Mouse (Mus musculus) urinary bladder, postnatal 25 days (tissue): ENCODE results near the gene Nexn.
"Not testable (repeated sequence)": the region's sequence is repeated elsewhere in the genome, so short reads cannot be mapped to it uniquely, and the experiment has no call there.

Experiments
- DNase-seq: peaks from one replicate; pipeline ENCODE4 v3.0.0; 2022; ENCODE audit warnings: low spot score

Gene Nexn

DNA sequence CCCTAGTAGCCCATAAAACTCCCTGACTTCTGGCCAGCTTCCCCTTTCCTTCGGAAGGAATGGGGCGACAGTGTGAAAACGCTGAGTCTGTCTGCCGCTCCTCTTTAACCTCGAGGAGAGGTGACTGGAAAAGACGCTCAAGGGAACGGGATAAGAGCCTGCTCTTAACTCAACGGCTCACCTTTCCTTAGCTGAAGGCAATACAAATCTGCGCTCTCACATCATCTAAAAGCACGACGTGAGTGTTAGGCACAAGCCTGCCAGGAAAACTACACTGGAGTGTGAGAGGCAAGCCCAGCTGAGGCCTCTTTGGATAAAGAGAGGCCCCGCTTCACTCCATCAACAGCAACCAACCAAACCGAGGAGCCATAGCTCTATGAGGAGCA is at the start of gene Nexn:
Gene Nexn (minus strand): TSS at position 315 of the 386 bp plus-strand sequence.
- no peak for DNase-seq

DNA sequence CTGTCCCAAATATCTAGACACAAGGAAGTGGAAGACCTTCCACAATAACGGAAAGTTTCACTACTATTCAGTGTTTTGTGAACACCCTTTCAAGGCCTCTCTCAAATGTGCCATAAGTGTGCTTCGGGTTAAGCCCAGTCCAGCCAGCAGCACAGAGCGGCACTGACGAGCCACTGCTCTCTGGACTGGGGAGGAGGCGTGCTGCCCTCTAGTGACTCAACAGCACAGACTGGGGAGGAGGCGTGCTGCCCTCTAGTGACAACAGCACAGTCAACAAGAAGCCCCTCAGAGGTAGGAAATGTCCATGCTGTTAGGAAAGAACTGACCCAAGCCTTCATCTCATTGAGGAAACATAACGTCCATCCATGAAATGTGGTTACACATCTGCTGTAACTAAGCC is 49.5 kb upstream of the Nexn start:
- peak; percentile 75 for DNase-seq

DNA sequence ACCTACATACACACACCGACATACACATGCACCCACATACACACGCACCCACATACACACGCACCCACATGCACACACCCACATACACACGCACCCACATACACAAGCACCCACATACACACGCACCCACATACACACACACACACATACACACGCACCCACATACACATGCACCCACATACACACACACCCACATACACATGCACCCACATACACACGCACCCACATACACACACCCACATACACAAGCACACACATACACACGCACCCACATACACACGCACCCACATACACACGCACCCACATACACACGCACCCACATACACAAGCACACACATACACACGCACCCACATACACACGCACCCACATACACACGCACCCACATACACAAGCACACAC is 48.5 kb upstream of the Nexn start:
- DNase-seq, result not testable (repeated sequence)

DNA sequence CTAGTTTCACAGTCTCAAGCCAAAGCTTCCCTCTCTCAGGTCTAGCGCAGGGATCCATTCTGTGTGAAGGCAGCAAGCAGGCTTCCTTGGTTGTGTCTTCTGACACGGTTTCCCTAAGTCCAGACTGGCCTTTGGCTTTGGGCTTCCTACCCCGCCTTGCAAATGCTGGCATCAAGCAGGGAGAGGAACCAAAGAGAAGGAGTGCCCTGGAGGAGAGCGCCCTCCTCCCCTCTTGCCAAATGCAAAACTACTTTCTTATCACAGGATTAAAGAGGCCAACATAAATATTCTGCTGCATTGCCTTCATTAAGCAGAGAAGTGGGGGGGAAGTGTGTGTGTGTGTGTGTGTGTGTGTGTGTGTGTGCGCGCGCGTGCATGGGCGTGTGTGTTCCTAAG is 43.1 kb upstream of the Nexn start:
- no peak for DNase-seq

DNA sequence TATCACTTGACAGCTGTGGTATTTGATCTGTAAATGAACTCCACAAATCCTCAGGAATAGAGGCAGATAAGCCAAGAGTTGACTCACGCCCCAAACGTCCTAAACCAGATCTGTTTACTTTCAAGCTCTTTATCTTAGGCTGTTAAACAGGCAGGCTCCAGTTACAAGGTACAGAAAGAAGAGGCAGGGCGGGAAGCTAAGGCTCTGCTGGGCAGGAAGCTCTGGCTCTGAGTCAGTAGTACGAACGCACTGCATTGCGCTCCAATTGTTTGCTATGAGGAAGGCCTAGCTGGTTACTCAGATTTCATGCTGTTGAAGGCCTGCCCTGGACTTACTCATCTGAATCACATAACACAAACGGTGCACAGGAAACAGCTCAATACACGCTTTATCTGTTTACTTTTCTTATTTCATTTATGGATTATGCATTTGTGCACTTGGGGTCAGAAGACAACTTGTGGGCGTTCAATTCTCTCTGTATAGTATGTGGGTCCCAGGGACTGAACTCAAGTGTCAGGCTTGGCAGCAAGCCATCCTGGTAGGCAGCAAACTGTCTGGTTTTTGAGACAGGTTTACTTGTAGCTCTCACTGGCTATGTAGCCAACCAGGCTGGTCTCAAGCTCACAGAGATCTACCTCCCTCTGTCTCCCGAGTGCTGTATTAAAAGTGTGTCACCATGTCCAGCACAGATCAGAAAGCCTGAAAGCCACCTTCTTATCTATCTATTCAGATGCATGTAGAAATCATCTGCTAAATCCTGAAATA is 42.5 kb upstream of the Nexn start:
- DNase-seq, result peak; percentile 24

DNA sequence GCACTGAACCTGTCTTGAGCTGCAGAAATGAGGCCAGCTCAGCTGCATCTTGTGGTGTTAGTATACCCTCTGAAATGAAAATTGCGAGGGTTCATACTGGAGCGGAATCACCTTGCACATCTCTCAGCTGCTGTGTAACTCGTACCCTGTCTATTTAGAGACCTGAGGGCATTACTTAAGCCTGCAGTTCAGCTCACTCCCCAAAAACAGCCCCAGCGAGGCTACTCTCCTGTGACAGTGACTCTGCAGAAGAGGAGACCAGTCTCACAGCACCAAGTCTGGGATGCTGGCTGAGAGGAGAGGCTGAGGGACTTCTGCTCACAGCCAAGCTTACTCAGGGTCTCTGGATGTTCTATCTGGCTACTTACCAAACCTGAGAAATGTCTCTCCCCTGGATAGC is 39.8 kb upstream of the Nexn start:
- DNase-seq, result no peak

DNA sequence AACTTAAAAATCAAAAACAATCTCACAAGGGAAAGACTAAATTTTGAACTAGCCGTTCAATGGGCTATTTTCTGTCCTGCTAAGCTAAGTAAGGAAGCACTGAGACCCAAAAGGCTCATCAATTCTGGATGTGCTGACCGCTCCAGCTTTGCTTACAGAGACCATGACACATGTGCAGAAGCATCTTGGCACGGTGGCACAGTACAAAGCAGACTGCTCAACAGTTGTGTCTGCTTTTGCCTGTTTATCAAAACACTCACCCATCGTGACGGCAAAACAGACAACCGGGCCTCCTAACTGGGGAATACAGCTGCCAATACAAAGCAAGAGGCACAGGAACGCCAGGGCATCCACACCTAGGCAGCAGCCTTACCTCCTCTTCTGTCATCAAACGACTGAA is 38.9 kb upstream of the Nexn start:
- no peak for DNase-seq

DNA sequence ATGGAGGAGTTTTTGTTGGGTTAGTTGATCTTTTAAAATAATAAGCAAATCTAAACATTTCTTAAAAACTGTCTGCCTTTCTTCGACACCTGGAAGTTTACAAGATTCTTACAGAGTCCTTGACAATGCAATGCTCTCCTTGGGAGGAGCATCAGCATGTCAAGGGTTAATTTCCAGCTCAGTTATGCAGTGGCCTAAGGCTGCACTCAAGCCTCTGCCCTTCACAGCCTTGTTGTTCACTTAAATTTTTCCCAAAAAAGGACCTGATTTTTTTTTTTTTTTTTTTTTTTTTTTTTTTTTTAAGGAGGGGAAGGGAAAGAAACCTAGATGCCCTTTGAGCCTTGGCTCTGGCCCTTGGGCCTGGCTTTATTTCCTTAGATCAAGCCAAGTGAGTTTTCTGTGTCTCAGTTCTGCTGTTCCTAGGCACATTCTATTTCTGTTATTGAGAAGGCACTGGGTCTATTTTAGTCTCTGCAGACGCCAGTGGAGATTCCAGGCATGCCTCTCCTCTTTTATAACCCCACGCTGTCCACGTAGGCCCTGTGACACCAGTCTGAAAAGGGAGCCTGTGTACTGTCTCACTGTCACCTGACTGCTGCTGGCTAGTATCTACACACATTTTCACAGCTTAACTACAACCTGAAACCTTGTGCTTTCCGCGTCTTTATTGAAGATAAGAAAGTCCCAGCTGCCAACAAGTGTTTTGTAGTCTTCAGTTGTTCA is 38.1 kb upstream of the Nexn start:
- DNase-seq, result no peak

DNA sequence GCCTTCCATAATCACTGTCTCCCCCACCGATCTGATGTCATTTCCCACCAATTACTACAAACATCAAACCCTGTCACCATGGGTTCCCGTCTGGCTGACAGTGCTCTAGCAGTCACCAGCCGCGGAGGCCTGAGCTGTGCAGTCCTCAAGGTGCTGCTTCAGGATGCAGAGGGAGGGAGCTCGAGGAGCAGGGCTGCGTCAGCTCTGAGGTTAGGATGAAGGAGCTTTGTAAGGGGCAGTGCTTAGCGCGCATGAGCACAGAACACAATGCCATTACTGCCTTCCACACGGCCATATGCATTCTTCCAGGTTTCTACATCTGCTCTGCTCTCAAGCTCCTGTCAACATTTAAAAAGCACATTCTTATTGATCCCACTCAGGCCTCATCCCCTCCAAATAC is 36.8 kb upstream of the Nexn start:
- DNase-seq, result no peak

DNA sequence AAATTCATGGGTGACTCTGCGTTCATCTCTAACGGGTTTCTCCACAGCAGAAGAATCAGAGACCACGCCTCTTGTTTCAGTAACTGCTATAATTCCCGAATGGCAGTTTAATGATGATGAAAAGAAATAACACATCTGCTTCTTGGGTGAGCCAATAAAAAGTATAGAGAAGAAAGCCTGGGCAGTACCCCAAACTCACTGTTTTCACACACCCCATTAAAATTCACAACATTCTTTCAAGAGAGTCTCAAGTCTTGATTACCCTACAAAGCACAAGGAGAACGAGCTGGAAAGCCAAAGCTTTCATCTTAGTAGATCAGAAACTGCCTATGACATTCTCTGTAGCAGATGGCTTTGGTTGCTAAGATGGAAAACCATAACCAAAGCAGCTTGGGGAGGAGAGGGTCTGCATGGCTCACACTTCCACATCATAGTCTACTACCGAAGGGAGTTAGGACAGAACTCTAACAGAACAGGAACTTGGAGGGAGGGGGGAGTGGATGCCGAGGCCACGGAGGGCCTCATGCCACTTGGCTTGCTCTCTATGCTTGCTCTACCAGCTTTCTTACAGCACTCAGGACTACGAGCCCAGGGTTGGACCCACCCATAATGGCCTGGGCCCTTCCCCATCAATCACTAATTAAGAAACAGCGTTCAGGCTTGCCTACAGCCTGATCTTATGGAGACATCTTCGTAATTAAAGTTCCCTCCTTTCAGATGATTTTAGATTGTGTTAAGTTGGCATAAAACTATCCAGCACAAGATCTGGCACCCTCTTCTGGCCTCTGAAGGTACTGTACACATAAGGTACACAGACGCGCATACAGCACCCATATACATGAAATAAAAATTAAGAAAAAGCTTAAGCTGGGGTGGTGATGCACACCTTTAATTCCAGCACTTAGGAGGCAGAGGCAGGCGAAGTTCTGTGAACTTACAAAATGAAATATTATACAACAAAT is 34.5 kb upstream of the Nexn start:
- DNase-seq, result no peak

DNA sequence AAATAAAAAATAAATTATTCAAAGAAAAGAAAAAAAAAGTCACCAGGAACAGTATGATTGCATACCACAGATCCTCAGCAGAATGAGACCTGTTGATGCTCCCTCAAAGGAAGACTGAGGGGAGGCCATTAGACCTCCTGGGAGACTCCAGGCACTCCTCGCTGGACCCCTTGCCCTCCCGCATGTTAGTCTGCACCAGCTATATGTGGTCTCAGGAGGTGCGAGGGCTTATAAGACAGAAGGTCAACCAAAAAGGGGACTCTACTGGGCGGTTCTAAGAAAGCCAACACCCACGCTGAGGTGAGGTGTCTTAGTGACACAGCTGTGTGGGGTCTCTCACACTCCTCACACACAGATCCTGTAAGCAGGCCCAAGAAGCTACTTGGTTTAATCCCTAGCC is 29.7 kb upstream of the Nexn start:
- no peak for DNase-seq

DNA sequence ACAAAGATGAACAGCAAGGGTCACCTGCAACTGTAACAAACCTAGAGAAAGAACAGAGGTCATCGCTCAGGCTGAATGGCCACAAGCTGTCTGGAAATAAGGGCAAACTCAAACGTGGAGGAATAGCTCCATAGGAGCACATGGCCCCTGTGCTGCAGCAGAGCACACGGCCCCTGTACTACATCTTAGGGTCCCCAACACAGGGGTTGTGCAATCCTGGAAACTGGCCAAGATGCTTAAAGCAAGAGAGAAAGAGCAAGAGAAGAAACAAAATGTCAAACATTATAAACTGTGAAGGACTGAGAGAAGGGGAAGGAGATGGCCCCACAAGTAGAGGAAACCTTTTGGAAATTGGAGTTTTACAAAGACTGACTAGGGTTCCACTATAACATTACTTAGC is 28.2 kb upstream of the Nexn start:
- DNase-seq, result no peak

DNA sequence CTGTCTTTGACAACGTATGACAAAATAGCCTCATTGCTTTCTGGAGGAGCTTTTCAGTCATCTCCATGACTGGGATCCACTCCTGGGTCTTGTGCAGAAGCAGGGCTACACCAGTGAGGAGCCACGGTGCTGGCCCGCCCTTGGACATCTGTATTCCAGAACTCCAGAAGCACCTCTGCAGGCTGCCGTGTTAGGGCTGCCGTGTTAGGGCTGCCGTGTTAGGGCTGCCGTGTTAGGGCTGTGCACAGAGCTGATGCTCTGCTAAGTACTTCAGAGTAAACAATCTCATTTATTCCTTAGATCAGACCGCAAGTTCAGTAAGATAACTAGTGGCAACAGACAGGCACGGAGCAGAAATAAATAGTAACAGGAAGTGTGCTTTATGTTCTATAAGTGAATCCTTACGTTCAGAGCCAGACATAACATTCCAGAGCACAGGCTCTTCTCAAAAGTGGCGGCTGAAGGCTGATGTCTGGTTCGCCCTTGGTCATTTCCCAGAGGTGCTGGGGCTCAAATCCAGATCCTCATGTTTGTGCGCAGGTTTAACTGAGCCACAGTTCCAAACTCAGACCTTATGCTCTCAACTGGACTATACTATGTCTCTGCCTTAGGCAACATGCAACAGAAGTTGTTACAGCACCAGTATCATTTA is 27.5 kb upstream of the Nexn start:
- DNase-seq, result no peak

DNA sequence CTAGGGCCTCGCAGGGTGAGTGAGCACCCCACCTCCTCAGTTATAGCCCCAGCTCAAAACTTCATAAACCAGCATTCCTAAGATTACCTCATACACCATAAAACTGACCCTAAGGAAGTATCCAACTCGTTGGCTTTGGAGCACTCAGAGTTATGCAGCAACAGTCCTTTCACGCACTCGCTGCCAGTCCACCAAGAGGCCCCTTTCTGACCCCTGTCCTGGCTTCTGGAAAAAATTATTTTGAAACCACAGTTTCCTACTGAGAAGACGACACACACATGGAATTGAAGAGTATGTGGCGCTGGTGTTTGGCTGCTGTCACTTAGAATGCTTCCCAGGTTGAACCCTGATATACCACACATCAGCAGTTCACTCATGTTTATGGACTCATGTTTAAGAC is 25.7 kb upstream of the Nexn start:
- no peak for DNase-seq

DNA sequence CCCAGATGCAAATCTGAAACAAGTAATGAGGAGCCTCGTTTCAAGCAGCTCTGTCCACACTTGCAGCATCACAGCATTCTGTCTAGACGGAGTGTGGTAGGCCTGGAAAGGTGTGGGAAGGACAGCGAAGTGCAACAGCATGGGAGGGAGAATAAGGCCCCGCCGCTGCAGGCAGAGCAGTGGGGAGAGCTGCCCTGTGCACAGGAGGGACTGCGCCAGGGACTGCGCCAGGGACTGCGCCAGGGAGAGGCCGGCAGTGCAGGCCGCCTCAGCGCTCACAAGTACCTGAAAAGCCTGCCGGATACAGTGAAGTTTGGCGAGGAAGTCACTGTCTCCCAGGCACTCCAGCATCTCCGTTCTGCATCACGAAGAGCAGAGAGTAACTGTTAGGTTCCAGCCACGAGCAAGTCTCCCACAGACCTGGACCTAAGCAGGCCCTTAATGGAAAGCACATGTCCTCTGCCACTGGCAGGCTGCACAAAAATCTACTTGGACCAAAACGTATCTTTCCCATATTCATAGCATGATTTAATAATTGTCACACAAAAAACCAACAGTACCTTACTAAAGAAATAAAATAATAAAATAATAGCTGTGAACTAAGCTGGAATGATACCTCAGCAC is 24.1 kb upstream of the Nexn start:
- no peak for DNase-seq

DNA sequence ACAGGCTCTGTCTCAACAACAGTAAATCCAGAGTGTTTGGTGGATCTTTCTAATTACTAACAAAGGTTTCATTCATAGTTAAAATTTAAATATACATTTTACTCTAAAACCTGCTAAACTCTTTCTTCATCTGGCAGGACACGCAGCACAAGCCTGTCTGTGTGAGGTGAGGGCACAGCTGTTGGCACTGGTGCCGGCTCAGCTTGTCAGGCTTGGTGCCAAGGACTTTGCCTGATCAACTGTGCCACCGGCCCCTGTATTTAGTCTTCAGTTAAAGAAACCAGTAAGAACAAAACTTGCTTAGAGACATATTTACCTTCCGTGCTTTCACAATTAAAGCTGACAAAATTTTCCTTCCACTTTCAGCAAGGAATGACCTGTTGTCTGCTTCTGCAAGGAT is 22.6 kb upstream of the Nexn start:
- DNase-seq, result no peak

DNA sequence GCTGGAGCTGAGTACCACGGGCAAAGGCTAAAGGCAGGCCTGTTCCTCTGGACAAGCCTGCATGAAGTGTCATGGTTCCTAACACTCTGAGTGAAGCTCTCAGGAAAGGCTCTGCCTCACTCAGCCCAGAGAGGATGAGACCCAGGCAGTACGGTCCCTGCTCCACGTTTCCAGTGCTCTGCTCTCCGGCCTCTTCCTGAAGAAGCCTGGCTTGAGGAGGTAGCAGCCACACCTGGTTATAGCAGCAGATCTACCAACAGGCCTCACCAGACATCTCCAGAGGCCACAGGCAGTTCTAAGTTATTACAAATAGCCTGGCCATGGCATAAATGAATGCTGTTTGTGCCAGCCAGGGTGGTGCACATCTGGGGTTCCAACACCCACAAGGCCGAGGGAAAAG is 22.1 kb upstream of the Nexn start:
- DNase-seq, result no peak

DNA sequence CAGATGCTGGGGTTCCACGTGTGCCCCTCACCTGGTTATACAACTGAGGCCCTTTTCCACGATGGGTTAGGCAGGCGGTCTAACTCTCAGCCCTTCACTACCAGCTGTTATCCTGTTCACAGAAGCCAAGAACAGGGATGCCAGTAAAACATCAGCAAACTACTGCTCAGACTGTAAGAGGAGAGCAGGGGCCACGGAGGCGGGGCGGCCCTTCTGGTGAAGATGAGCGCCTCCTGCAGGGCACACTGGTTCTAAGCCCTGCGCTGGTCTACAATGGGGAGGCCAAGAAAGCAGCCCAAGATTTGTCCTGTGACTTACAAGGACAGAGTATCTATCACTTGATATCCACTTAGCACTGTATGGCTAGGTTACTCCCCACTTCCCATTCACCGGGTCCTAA is 21.7 kb upstream of the Nexn start:
- DNase-seq, result no peak

DNA sequence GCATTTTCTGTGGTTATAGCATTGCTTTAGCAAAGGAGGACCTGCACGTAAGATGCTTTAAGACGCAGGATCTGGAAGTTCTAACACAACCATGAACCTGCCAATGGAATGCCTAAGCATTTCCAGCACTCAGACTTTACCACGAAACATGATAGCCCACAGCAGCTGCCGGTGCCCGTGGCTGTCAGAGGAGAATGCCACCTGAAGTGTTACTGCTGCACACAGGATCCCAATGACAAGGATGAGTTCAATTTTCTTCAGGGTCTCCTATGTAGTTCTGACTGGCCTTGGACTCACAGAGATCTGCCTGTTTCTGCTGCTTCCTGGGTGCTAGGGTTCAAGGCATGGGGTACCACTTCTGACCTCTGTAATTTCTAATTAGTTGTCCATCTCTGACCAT is 18.6 kb upstream of the Nexn start:
- no peak for DNase-seq

DNA sequence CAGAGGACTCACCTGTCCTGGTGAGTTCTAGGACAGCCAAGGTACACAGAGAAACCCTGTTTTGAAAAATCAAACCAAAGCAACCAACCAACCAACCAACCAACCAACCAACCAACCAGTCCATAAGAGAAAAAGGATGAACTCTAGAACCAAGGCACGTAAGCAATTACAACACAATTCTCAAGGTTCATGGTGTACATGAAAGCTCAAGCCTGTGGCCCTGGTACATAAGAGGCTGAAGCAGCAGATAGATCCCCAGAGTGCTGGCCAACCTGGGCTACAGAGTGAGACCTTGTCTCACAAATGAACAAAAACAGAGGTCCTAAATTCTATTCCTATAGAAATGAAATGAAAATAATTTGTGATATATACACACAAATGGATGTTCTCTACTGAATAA is 18.2 kb upstream of the Nexn start:
- DNase-seq, result no peak

DNA sequence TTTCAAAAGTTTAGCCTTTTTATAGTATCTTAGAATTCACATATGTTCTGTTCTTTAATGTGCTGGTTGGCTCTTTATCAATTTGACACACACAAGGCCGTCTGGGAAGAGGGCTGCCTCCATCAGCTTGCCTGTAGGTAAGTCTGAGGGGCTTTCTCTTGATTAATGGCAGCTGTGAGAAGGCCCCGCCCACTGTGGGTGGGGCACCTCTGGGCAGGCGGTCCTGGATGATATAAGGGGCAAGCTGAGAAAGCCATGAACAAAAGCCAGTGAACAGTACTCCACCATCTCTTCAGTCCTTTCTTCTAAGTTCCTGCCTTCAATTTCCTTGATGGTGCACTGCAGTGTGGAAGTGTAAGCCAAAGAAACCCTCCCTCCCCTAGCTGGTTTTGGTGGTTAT is 16.0 kb upstream of the Nexn start:
- DNase-seq, result no peak

DNA sequence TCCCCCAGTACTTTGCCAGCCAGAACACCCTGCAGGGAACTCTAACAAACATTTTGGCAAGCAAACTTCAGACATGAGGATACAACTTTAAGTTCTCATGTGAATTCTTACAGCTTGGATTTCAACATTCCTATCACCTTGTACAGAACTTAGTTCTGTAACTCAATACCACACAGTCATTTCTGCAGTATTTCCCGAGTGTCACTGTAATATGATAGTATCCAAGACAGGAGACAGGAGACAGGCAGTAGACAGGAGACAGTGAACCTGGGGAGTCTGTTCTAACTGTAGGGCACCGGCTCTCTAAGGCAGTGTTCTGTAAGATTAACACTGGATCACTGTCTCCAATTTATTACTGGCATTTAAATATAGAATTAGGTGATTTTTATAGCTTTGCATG is 12.3 kb upstream of the Nexn start:
- no peak for DNase-seq
